Mouse (Mus musculus) cerebellum, adult 11 months (tissue): ENCODE measurements around the gene 1700025C18Rik.

Experiments used
- DNase-seq: peaks from one replicate; pipeline ENCODE4 v3.0.0; 2022

1700025C18Rik gene

GRCm38 (mm10) chr2:165090650-165091049, at the start of gene 1700025C18Rik:
TSS of gene 1700025C18Rik (minus strand) at chr2:165090750.
- DNase-seq, result no peak

GRCm38 (mm10) chr2:165136049-165136448, 45.5 kb upstream of the 1700025C18Rik start:
- no peak for DNase-seq

GRCm38 (mm10) chr2:165133566-165133965, 43.0 kb upstream of the 1700025C18Rik start:
- no peak for DNase-seq

GRCm38 (mm10) chr2:165131428-165131827, 40.9 kb upstream of the 1700025C18Rik start:
- DNase-seq, result no peak

- DNase-seq, result no peak
These were observed 38.6 kb upstream of the 1700025C18Rik start for GRCm38 (mm10) chr2:165129189-165129588.

GRCm38 (mm10) chr2:165126896-165127562, 36.5 kb upstream of the 1700025C18Rik start:
- no peak for DNase-seq

- DNase-seq, result no peak
These were observed 30.8 kb upstream of the 1700025C18Rik start for GRCm38 (mm10) chr2:165121206-165121840.

GRCm38 (mm10) chr2:165120765-165121164, 30.2 kb upstream of the 1700025C18Rik start:
- no peak for DNase-seq

GRCm38 (mm10) chr2:165113733-165114132, 23.2 kb upstream of the 1700025C18Rik start:
- DNase-seq, result no peak

- peak; percentile 71 for DNase-seq
These were observed 21.6 kb upstream of the 1700025C18Rik start for GRCm38 (mm10) chr2:165112149-165112548.

- no peak for DNase-seq
These were observed 16.0 kb upstream of the 1700025C18Rik start for GRCm38 (mm10) chr2:165106585-165106984.

- DNase-seq, result no peak
These were observed 15.0 kb upstream of the 1700025C18Rik start for GRCm38 (mm10) chr2:165105513-165106079.

- no peak for DNase-seq
These were observed 12.4 kb upstream of the 1700025C18Rik start for GRCm38 (mm10) chr2:165102920-165103319.

GRCm38 (mm10) chr2:165100749-165101148, 10.2 kb upstream of the 1700025C18Rik start:
- DNase-seq, result no peak

GRCm38 (mm10) chr2:165098861-165099260, 8.3 kb upstream of the 1700025C18Rik start:
- DNase-seq, result no peak

GRCm38 (mm10) chr2:165096367-165096766, 5.8 kb upstream of the 1700025C18Rik start:
- no peak for DNase-seq

GRCm38 (mm10) chr2:165092393-165092792, 1.8 kb upstream of the 1700025C18Rik start:
- DNase-seq, result no peak

GRCm38 (mm10) chr2:165091433-165091965, 949 bp upstream of the 1700025C18Rik start:
- no peak for DNase-seq

GRCm38 (mm10) chr2:165089470-165089869, 1.1 kb downstream of the 1700025C18Rik start:
- no peak for DNase-seq

- no peak for DNase-seq
These were observed 3.9 kb downstream of the 1700025C18Rik start for GRCm38 (mm10) chr2:165086634-165087033.

GRCm38 (mm10) chr2:165081257-165081656, 9.3 kb downstream of the 1700025C18Rik start:
- DNase-seq, result no peak

GRCm38 (mm10) chr2:165080657-165081056, 9.9 kb downstream of the 1700025C18Rik start:
- DNase-seq, result no peak

GRCm38 (mm10) chr2:165078605-165079004, 11.9 kb downstream of the 1700025C18Rik start:
- DNase-seq, result no peak

- DNase-seq, result no peak
These were observed 12.5 kb downstream of the 1700025C18Rik start for GRCm38 (mm10) chr2:165078045-165078444.
